Mouse (Mus musculus) regulatory T cell (primary cell): Measurements from ENCODE around the gene Rgma.

Source experiments
- in situ Hi-C: fragments of 300-600 bp; cut with MboI, MseI; formaldehyde crosslinking; loops from one replicate; pipeline ENCODE4 v1.15.1; 2025; ENCODE audit warnings: high pct_unique_total_duplicates

The Rgma gene

GRCm38 (mm10) chr7:73371587-73372321 lies 3.6 kb upstream of the Rgma start:
- in situ Hi-C loops: no loop called here

GRCm38 (mm10) chr7:73372352-73372970 lies 2.8 kb upstream of the Rgma start:
- in situ Hi-C loops: no loop called here

DNA sequence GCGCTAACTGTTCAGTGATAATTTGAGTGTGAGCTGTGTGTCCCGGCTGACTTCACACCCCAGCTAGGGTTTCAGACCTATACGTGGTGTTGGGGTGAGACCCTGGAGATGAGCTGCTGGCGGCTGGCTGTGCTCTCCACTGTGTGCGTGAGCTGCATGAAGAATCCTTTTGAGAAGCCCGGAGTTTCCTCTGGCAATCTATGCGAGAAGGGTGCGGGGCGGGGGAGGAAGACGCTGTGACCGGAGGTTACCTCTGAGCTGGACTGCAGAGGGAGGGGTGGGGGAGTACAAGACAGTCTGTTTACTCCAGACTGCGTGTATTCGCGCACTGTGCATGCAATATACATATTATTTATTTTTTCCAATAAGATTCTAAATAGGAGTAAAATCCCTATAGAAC lies 582 bp upstream of the Rgma start:
- in situ Hi-C loops: loop anchor here (25.0 kb wide), 1 partner anchor 1137 kb away; no protein-coding TSS in a partner anchor

GRCm38 (mm10) chr7:73376101-73377001 lies 1.0 kb downstream of the Rgma start:
- in situ Hi-C loops: loop anchor here (25.0 kb wide), 1 partner anchor 1139 kb away; no protein-coding TSS in a partner anchor

DNA sequence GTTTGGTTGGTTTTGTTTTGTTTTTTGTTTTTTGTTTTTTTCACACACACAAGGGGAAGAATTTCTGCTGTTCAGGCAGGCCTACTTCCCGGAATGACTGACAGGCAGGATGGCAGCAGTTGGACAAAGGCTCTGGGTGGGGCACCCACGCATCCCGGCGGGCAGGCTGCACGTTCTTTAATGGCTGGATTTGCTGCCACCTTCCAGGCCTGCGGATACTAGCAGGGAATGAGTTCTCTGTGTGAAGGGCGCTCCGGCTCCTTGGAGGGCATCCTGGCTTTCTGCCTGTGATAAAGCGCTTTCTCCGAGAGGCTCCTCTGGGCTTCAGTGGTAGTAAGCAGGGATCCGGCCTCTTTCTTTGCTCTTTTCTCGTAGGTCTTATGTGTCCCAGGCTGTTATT lies 2.0 kb downstream of the Rgma start:
- in situ Hi-C loops: loop anchor here (25.0 kb wide), 1 partner anchor 1140 kb away; no protein-coding TSS in a partner anchor

GRCm38 (mm10) chr7:73378034-73378433 lies 2.7 kb downstream of the Rgma start:
- in situ Hi-C loops: loop anchor here (25.0 kb wide), 1 partner anchor 1141 kb away; no protein-coding TSS in a partner anchor

GRCm38 (mm10) chr7:73382843-73383242 lies 7.5 kb downstream of the Rgma start:
- in situ Hi-C loops: loop anchor here (25.0 kb wide), 1 partner anchor 1146 kb away; no protein-coding TSS in a partner anchor

DNA sequence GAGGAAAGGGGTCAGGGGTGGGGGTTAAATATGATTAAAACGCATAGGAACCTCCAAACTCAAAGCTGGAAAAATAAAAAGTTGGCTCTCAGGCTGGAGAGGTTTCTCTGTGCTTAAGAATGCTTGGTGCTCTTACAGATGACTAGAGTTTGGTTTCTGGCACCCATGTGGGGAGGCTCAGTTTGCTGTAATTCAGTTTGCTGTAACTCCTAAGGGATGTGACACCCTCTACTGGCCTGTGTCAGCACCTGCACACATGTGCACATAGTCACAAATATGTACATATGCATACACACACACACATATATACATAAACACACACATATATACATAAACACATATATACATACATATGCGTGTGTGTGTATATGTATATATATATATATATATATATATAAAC lies 13.6 kb downstream of the Rgma start:
- in situ Hi-C loops: loop anchor here (25.0 kb wide), 1 partner anchor 1152 kb away; no protein-coding TSS in a partner anchor

GRCm38 (mm10) chr7:73389419-73389818 lies 14.1 kb downstream of the Rgma start:
- in situ Hi-C loops: loop anchor here (25.0 kb wide), 1 partner anchor 1152 kb away; no protein-coding TSS in a partner anchor

GRCm38 (mm10) chr7:73389871-73390294 lies 14.6 kb downstream of the Rgma start:
- in situ Hi-C loops: loop anchor here (25.0 kb wide), 1 partner anchor 1153 kb away; no protein-coding TSS in a partner anchor

DNA sequence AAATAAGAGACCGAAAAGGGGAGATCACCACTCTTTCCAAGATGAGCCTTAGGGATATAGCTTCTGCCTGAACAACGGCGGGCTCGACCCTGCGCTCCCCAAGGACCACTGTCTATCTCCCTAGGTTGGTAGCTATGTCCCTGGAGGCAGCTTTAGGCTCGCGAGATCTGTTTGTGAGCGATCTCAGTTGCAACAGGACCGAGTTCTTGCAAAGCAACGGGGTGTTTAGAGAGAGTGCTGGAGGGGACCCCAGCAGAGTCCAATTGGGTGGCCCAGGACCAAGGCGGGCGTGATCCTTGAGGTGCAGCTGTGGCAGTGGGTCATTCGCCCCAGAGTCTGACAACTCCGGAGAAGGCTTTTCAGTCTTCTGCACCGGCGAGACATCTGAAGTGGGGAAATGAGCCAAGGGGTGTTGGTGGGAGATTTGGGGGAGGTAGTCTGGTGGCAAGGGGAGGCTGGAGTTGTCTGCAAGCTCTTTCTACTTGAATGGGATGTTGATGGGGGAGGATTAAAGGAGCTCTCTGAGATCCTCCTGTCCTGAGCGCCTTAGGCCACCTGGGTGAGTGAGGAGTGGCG lies 15.2 kb downstream of the Rgma start:
- in situ Hi-C loops: loop anchor here (25.0 kb wide), 1 partner anchor 1153 kb away; no protein-coding TSS in a partner anchor

DNA sequence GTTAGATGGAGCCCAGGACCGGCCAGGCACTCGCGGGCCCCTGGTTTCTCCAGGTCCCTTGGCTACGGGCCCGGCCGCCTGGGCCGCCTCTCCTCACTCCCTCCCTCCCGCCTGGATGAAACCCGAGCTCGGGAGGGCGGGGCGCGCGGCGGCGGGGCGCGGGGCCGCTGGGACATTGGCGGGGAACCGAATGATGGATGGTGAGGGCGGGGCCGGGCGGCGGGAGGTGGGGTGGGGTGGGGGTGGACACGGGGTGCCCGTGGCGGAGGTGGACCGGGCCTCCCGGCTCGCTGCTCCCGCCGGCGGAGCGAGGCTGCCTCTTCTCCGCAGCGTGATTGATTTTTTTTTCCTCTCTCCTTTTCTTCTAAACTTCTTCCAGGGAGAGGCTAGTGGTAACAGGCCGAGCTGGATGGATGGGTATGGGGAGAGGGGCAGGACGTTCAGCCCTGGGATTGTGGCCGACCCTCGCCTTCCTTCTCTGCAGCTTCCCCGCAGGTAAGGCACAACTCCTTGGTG lies 15.8 kb downstream of the Rgma start:
- in situ Hi-C loops: loop anchor here (25.0 kb wide), 1 partner anchor 1154 kb away; no protein-coding TSS in a partner anchor

GRCm38 (mm10) chr7:73391518-73392321 lies 16.4 kb downstream of the Rgma start:
- in situ Hi-C loops: loop anchor here (25.0 kb wide), 1 partner anchor 1154 kb away; no protein-coding TSS in a partner anchor

DNA sequence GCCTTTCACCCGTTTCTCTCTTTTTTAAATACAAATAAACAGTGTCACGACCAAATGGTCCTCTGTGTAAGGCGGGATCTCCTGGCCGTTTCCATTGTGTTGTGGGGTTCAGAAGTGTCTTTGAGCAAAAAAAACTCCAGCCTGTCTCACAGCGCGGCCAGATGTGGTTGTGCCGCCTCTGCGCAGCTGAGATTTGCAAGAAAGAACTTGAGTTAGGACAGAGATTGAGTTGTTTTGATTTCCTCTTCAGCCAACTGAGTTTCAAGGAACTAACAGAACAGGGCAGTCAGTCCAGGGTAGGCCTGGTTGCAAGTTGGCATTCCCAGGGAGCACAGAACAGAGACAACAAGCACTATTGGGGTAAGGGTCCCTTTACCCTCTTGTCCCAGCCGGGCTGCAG lies 17.1 kb downstream of the Rgma start:
- in situ Hi-C loops: loop anchor here (25.0 kb wide), 1 partner anchor 1155 kb away; no protein-coding TSS in a partner anchor

DNA sequence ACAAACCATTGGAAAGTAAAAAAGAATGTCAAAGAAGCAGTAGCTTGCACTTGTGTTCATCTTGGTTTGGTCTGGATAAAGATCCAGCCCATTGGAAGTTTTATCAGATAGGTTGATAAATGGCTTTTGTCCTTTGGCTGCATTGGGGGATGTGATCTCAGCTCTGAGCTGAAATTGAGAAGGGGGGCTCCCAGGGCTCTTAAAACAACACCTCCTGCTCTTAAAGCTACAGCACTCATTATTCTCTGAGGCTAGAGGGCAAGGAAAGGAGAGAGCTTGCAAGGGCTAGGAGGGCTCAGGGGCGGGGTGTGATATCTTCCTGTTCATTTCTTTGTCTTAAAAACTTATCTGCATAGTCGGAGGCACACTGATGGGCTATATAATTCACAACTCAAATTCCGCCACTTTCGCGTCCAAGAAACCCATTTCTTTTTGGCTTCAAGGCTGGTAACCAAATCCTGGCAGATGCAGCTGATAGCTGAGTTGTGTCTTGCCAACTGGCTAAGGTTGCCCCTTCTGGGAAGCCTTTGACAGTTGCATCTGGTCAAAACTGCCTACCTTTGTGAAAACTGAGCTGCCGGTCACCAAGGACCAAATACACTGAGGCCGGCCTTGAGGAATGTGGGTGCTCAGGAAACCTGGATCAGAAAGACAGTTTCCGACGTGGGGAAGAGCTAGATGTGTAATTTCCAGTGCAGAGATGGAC lies 18.2 kb downstream of the Rgma start:
- in situ Hi-C loops: loop anchor here (25.0 kb wide), 1 partner anchor 1156 kb away; no protein-coding TSS in a partner anchor

DNA sequence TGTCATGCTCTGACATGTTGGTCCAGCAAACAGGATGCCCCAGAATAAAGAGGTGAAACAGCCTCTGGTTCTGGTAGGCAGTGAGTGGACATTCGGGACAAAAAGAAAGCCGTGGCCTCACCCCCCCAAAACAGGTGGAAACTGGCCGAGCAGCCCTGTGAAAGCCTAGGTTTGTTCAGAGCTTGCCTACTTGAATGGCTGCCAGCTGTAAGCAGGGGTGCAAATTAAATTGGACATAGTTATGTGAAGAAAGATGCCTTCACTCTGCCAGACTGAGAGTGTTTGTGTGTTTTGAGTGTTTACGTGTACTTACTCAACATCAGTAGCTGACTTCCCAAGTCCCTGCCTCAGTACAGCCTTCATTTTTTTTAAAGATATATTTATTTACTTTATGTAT lies 18.7 kb downstream of the Rgma start:
- in situ Hi-C loops: loop anchor here (25.0 kb wide), 1 partner anchor 1157 kb away; no protein-coding TSS in a partner anchor

- in situ Hi-C loops: loop anchor here (5.0 to 25.0 kb wide), 2 partner anchors 1001 to 1161 kb away; no protein-coding TSS in a partner anchor
Measured at GRCm38 (mm10) chr7:73398319-73398718, 23.0 kb downstream of the Rgma start.

DNA sequence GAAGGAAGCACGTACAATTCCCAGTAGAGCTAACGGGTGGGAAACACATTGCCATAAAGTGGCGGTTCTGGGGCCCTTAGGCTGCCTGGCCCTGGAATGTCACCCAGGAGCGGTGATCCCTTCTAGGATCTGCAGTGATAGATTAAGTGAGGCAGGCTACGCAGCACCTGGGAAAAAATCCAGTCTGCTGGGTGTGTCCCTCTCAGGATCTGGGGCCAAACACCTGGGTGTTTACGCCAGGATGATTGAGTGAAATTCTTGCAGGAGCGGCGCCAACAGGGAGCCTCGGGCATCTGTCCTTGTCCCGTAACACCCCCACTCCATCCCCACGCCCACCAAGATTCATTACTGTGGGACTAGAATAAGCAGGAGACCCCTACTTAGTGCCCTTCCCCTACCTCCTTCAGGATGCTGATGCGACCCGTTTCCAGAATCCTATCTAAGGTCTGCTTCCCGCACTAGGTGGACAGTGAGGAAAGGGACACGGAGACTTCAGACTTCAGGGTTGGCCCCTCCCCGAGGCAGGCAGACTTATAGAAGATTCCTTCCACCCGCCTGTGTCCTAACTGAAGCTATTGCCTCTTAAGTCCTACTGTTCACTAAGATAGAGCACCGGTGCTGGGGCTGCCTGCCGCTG lies 23.6 kb downstream of the Rgma start:
- in situ Hi-C loops: loop anchor here (5.0 to 25.0 kb wide), 2 partner anchors 1002 to 1162 kb away; no protein-coding TSS in a partner anchor
